Mouse (Mus musculus) forebrain, embryonic 12.5 days (tissue): ENCODE measurements around the gene Sco2. TPM values are rescaled to one million over a fixed set of nuclear protein-coding genes. Genes with fewer than 3 reads are reported as not detected.

Experiments used
- ATAC-seq: fragments of 200-750 bp; cut with Nextera tagmentation; 2 replicates; pipeline ENCODE4 v1.8.0; 2017; ENCODE audit warnings: moderate TSS enrichment; ENCODE audit not compliant: low FRiP score
- H3K27ac ChIP-seq: fragments of 300-500 bp; sonication (generic); 2 replicates; pipeline ENCODE4 v1.5.1; 2016; ENCODE audit warnings: mild to moderate bottlenecking
- H3K27me3 ChIP-seq: fragments of 300-500 bp; sonication (generic); 2 replicates; pipeline ENCODE4 v1.6.1; 2016; ENCODE audit warnings: mild to moderate bottlenecking
- H3K36me3 ChIP-seq: fragments of 300-500 bp; sonication (generic); replicated peaks from 2 replicates; pipeline ENCODE4 v1.6.1; 2016; ENCODE audit warnings: mild to moderate bottlenecking
- H3K4me1 ChIP-seq: fragments of 300-500 bp; sonication (generic); 2 replicates; pipeline ENCODE4 v1.6.1; 2016
- H3K4me2 ChIP-seq: fragments of 300-500 bp; sonication (generic); 2 replicates; pipeline ENCODE4 v1.6.1; 2016; ENCODE audit warnings: mild to moderate bottlenecking, moderate library complexity
- H3K4me3 ChIP-seq: fragments of 300-500 bp; sonication (generic); replicated peaks from 2 replicates; pipeline ENCODE4 v1.5.1; 2016; ENCODE audit warnings: mild to moderate bottlenecking
- H3K9ac ChIP-seq: fragments of 300-500 bp; sonication (generic); 2 replicates; pipeline ENCODE4 v1.6.1; 2016; ENCODE audit warnings: mild to moderate bottlenecking
- H3K9me3 ChIP-seq: fragments of 300-500 bp; sonication (generic); 2 replicates; pipeline ENCODE4 v1.6.1; 2016
- WGBS: fragments of 180-500 bp; shearing (Covaris S2); methylation state at CpG from one replicate; pipeline ENCODE4 v1.1.7; 2016; 5-methylcytosine and 5-hydroxymethylcytosine counted together
- polyA plus RNA-seq: library from polyadenylated mRNA; unstranded; fragments of >200 nt; fragmentation: Nextera tagmentation; extraction: Ambion mirVana; gene quantifications from 2 replicates; pipeline ENCODE4 v1.2.1, GENCODE M21; 2016

Sco2 gene
- polyA plus RNA-seq, 1 experiment from 2014 or later: 4.7 TPM

- 94% methylated on average over 4 of the region's 4 CpGs for WGBS
- H3K9ac ChIP-seq: no peak overlapping the region
- no peak overlapping the region for H3K27ac ChIP-seq
- no peak overlapping the region for H3K4me3 ChIP-seq
- no peak for ATAC-seq
- no peaks in the 10 kb centered on the region for H3K4me1 ChIP-seq
- no peak overlapping the region for H3K4me2 ChIP-seq
- no peaks in the 10 kb centered on the region for H3K9me3 ChIP-seq
- H3K36me3 ChIP-seq: peaks cover 98% of the 10 kb centered on the region
- H3K27me3 ChIP-seq: no peaks in the 10 kb centered on the region
Observed at GRCm38 (mm10) chr15:89365141-89365551, 8.5 kb downstream of the Sco2 start.

- ATAC-seq: no peak
- H3K4me3 ChIP-seq: no peak overlapping the region
- H3K4me2 ChIP-seq: no peak overlapping the region
- no peak overlapping the region for H3K9ac ChIP-seq
- H3K27me3 ChIP-seq: no peaks in the 10 kb centered on the region
- peaks cover 10% of the 10 kb centered on the region for H3K4me1 ChIP-seq
- WGBS: 92% methylated on average over 7 of the region's 7 CpGs
- peaks cover 87% of the 10 kb centered on the region for H3K36me3 ChIP-seq
- H3K27ac ChIP-seq: no peak overlapping the region
- H3K9me3 ChIP-seq: no peaks in the 10 kb centered on the region
Observed at GRCm38 (mm10) chr15:89363051-89363450, 10.6 kb downstream of the Sco2 start.

- H3K9ac ChIP-seq: no peak overlapping the region
- no peak overlapping the region for H3K4me3 ChIP-seq
- ATAC-seq: no peak
- H3K36me3 ChIP-seq: peaks cover 47% of the 10 kb centered on the region
- H3K4me2 ChIP-seq: no peak overlapping the region
- no peaks in the 10 kb centered on the region for H3K9me3 ChIP-seq
- H3K27me3 ChIP-seq: no peaks in the 10 kb centered on the region
- peaks cover 36% of the 10 kb centered on the region for H3K4me1 ChIP-seq
- H3K27ac ChIP-seq: no peak overlapping the region
- 91% methylated on average over 3 of the region's 3 CpGs for whole genome bisulfite sequencing
Observed at GRCm38 (mm10) chr15:89358784-89359183, 14.9 kb downstream of the Sco2 start.

GRCm38 (mm10) chr15:89356372-89356771 lies 17.3 kb downstream of the Sco2 start:
- H3K4me1 ChIP-seq: peaks cover 39% of the 10 kb centered on the region
- under 1% methylated on average over 15 of the region's 15 CpGs for WGBS
- peak overlapping the region; percentile 89 for H3K27ac ChIP-seq
- no peaks in the 10 kb centered on the region for H3K27me3 ChIP-seq
- peak overlapping the region; percentile 79 for H3K4me3 ChIP-seq
- H3K9ac ChIP-seq: peak overlapping the region; percentile 90
- H3K4me2 ChIP-seq: peak overlapping the region; percentile 78
- peaks cover 48% of the 10 kb centered on the region for H3K36me3 ChIP-seq
- H3K9me3 ChIP-seq: no peaks in the 10 kb centered on the region
- ATAC-seq: peak; percentile 73

GRCm38 (mm10) chr15:89355241-89356187 lies 18.1 kb downstream of the Sco2 start, which contains the start of the genes Lmf2 and Ncaph2:
Gene Lmf2 (minus strand): TSS chr15:89355659.
Gene Ncaph2 (plus strand): TSS chr15:89355719.
- Histone ChIP-seq H3K4me1 (peaks cover 39% of the 10 kb centered on the region), H3K9ac (peak within 1 kb of the TSS; percentile 90), H3K27me3 (no peaks in the 10 kb centered on the region), H3K4me2 (peak within 1 kb of the TSS; percentile 78), H3K4me3 (peak within 1 kb of the TSS; percentile 79), H3K27ac (peak within 1 kb of the TSS; percentile 89), H3K9me3 (no peaks in the 10 kb centered on the region), H3K36me3 (peaks cover 48% of the 10 kb centered on the region)
- ATAC-seq: peak; percentile 91
- WGBS: under 1% methylated on average over 64 of the region's 64 CpGs

GRCm38 (mm10) chr15:89354455-89354854 lies 19.2 kb downstream of the Sco2 start:
- H3K27ac ChIP-seq: no peak overlapping the region
- ATAC-seq: no peak
- peaks cover 39% of the 10 kb centered on the region for H3K4me1 ChIP-seq
- H3K27me3 ChIP-seq: no peaks in the 10 kb centered on the region
- no peaks in the 10 kb centered on the region for H3K9me3 ChIP-seq
- H3K4me3 ChIP-seq: peak overlapping the region; percentile 79
- H3K9ac ChIP-seq: peak overlapping the region; percentile 90
- peaks cover 47% of the 10 kb centered on the region for H3K36me3 ChIP-seq
- H3K4me2 ChIP-seq: peak overlapping the region; percentile 78
- 91% methylated on average over 7 of the region's 7 CpGs for WGBS

- Histone ChIP-seq H3K9ac (0 out of 2 replicates have a peak overlapping the region, but pooled peaks have one; percentile 17), H3K4me3 (peak overlapping the region; percentile 79; the same call in 1 of the 2 replicates), H3K4me1 (peaks cover 34% of the 10 kb centered on the region), H3K27me3 (no peaks in the 10 kb centered on the region), H3K9me3 (no peaks in the 10 kb centered on the region), H3K27ac (no peak overlapping the region), H3K4me2 (peak overlapping the region; percentile 78; the same call in 1 of the 2 replicates), H3K36me3 (peaks cover 47% of the 10 kb centered on the region)
- no peak for ATAC-seq
- 92% methylated on average over 16 of the region's 16 CpGs for WGBS
Observed at GRCm38 (mm10) chr15:89353837-89354236, 19.8 kb downstream of the Sco2 start.

- ATAC-seq: no peak
- 93% methylated on average over 12 of the region's 12 CpGs for WGBS
- H3K9ac ChIP-seq: 0 out of 2 replicates have a peak overlapping the region, but pooled peaks have one; percentile 17
- no peak overlapping the region for H3K4me3 ChIP-seq
- H3K4me2 ChIP-seq: no peak overlapping the region
- H3K4me1 ChIP-seq: peaks cover 27% of the 10 kb centered on the region
- no peak overlapping the region for H3K27ac ChIP-seq
- H3K36me3 ChIP-seq: peaks cover 42% of the 10 kb centered on the region
- no peaks in the 10 kb centered on the region for H3K9me3 ChIP-seq
- H3K27me3 ChIP-seq: no peaks in the 10 kb centered on the region
Observed at GRCm38 (mm10) chr15:89352795-89353194, 20.9 kb downstream of the Sco2 start.

- no peak overlapping the region for H3K9ac ChIP-seq
- no peak overlapping the region for H3K27ac ChIP-seq
- H3K9me3 ChIP-seq: no peaks in the 10 kb centered on the region
- H3K36me3 ChIP-seq: peaks cover 42% of the 10 kb centered on the region
- no peak overlapping the region for H3K4me2 ChIP-seq
- H3K27me3 ChIP-seq: no peaks in the 10 kb centered on the region
- no peak for ATAC-seq
- WGBS: 94% methylated on average over 14 of the region's 14 CpGs
- no peak overlapping the region for H3K4me3 ChIP-seq
- peaks cover 20% of the 10 kb centered on the region for H3K4me1 ChIP-seq
Observed at GRCm38 (mm10) chr15:89352054-89352453, 21.6 kb downstream of the Sco2 start.

- Histone ChIP-seq H3K27ac (no peak overlapping the region), H3K9me3 (no peaks in the 10 kb centered on the region), H3K27me3 (no peaks in the 10 kb centered on the region), H3K36me3 (peaks cover 42% of the 10 kb centered on the region), H3K4me2 (no peak overlapping the region), H3K9ac (no peak overlapping the region), H3K4me3 (no peak overlapping the region), H3K4me1 (peaks cover 18% of the 10 kb centered on the region)
- ATAC-seq: no peak
- WGBS: 89% methylated on average over 15 of the region's 15 CpGs
Observed at GRCm38 (mm10) chr15:89351302-89351701, 22.3 kb downstream of the Sco2 start.

- no peak overlapping the region for H3K27ac ChIP-seq
- no peaks in the 10 kb centered on the region for H3K9me3 ChIP-seq
- 87% methylated on average over 5 of the region's 5 CpGs for WGBS
- H3K36me3 ChIP-seq: peaks cover 42% of the 10 kb centered on the region
- H3K4me1 ChIP-seq: peaks cover 18% of the 10 kb centered on the region
- no peaks in the 10 kb centered on the region for H3K27me3 ChIP-seq
- H3K4me2 ChIP-seq: no peak overlapping the region
- ATAC-seq: no peak
- H3K9ac ChIP-seq: no peak overlapping the region
- H3K4me3 ChIP-seq: no peak overlapping the region
Observed at GRCm38 (mm10) chr15:89350447-89350846, 23.2 kb downstream of the Sco2 start.

GRCm38 (mm10) chr15:89343325-89343724 lies 30.3 kb downstream of the Sco2 start:
- ATAC-seq: no peak
- H3K27me3 ChIP-seq: no peaks in the 10 kb centered on the region
- WGBS: 85% methylated on average over 3 of the region's 3 CpGs
- H3K4me3 ChIP-seq: no peak overlapping the region
- no peak overlapping the region for H3K4me2 ChIP-seq
- no peaks in the 10 kb centered on the region for H3K36me3 ChIP-seq
- no peaks in the 10 kb centered on the region for H3K9me3 ChIP-seq
- no peak overlapping the region for H3K9ac ChIP-seq
- no peak overlapping the region for H3K27ac ChIP-seq
- no peaks in the 10 kb centered on the region for H3K4me1 ChIP-seq
